Mouse (Mus musculus) induced T-regulatory cell, adult 2 months (primary cell): ENCODE measurements around the gene Thbd.

Experiments
- DNase-seq: peaks from one replicate; pipeline ENCODE4 v3.0.0-alpha.2; 2012; ENCODE audit warnings: low read depth

Gene Thbd

DNA sequence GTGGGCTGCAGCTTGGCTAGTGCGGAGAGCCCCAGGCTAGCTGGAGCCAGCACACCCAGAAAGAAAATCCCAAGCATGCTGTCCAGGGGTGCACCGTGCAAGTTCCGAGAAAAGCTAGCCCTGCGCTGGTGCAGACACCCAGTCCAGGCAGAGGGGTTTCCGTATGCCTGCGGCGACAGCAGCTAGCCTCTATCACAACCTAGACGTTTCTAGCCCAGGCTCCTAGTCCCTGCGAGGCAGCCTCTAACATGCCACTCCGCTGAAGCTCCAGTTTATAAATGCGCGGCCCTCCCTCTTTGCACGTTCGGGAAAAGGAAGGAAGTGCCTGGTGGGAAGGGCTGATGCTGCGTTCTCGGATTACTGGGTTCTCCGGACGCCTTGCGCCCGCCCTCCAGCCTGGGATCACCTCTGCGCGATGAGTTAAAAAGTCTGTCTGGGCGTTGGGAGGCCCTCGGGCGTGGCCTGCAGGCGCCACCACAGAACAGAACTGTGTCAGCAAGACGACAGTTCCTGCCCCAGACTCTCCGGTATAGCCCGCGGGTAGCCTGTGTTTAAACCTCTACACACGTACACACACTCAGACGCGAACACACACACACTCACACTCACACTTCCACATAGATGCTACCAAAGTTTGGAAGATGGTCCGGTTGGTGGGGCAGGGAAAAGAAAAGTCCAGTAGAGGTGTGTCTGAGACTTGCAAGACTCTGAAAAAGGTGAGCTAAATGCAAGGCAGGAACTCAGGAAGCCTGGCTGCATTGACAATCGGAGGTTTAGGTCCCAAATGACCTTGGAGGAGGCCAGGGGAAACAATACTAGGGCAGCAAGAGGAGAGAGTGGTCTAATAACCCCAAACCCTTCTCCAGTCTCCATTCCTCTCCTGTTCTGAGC is at the start of gene Thbd:
TSS of gene Thbd (minus strand) at position 319 of the 891 bp plus-strand sequence.
- DNase-seq = peak; percentile 4

GRCm38 (mm10) chr2:148455341-148455740 is 47.4 kb upstream of the Thbd start:
- no peak for DNase-seq

DNA sequence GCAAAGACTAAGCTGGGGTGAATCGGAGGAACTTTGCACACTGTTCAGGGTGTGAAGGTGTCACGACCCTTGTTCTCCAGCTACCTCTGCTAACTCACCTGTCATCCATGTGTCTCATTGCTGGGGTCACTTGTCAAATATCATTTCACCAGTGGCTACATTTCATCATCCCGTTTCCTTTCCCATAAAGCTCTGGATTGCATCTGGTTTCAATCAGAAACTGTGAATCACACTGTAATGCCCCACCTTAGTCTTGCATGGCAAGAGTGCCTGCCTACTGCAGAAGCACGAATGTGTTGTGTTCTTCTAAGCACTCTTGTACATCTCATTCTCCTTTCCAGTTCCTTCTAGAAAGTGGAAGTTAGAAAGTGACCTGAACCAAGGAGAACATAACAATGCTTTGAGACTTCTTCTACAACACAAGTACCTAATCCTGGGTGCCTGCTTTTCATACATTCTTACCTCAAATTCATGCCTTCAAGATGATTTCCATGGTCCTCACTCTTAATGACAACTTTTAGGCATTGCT is 46.1 kb upstream of the Thbd start:
- no peak for DNase-seq

GRCm38 (mm10) chr2:148453061-148453460 is 45.1 kb upstream of the Thbd start:
- DNase-seq = no peak

GRCm38 (mm10) chr2:148451498-148451897 is 43.5 kb upstream of the Thbd start:
- no peak for DNase-seq

DNA sequence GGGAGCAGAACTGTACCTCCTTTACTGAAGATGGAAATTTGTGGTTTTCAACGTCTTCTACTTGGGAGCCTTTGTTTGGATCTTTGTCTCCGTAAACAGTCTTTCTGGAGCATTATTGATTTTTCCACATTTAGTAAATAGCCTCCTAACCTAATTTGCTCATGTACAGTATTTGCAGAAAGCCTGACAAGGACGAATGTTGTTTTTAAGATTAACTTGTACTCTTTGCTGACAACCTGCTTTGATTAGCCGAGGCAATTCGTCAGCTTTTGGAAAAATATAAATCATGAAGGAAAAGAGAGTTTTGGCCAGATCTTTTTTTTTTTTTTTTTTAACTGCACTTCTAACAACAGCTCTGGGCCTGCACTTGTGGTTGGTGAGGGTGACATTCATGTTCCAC is 42.6 kb upstream of the Thbd start:
- DNase-seq = no peak

GRCm38 (mm10) chr2:148449659-148450058 is 41.7 kb upstream of the Thbd start:
- DNase-seq = no peak

DNA sequence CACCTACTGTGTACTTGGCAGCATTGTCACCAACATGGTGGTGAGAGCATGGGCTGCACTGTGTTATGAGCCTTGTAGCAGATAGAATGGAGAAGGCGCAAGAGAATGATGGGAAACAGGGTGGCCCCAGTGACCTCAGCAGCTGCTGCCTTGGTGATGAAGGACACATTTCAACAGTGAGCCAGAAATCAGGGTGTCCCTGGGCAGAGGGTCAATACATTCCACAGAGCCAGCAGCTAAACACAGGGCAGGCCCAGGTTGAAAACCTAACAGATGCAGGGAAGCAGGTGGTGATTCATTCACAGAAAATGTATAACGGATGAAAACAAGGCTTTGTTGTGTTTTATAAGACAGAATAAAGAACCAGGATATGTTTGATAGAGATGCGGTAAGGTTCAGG is 38.5 kb upstream of the Thbd start:
- DNase-seq = no peak

- DNase-seq = no peak
Observed at GRCm38 (mm10) chr2:148445616-148446015, 37.6 kb upstream of the Thbd start.

DNA sequence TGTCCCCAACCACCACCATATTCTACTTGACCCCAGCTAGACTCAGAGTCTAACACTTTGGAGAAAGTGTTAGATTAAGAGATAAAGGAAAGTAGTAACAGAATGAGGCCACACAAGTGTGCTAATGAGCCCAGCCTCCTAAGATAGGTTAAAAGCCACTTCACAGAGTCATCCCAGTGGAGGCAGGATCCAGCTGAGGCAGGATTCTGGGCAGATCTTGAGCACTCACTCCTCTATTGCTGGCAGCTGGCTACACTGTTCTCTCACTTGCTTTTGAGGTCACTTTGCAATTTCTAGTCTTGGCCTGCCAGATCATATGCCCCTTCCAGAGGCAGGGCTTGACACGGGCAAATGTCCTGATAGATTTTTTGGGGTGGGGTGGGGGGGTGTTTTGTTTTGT is 36.5 kb upstream of the Thbd start:
- no peak for DNase-seq

- DNase-seq = peak; percentile 3
Observed at GRCm38 (mm10) chr2:148443249-148443958, 35.4 kb upstream of the Thbd start, which contains the start of gene Cd93. Gene Cd93 (minus strand): TSS chr2:148443563.

- DNase-seq = no peak
Observed at GRCm38 (mm10) chr2:148442710-148443109, 34.7 kb upstream of the Thbd start.

DNA sequence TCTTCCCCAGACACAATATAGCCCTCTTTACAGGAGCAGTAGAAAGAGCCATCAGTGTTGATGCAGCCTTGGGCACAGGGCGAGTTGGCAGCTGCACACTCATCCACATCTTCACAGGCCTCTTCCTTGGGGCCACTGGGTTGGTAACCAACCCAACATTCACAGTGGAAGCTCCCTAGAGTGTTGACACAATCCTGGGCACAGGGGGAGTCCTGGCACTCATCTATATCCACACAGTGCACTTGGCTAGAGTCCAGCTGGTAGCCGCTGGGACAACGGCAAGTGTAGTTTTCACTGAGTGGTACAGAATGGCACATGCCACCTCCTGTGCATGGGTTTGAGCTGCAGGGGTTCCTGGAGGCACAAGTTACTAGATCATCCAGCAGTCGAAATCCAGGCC is 34.2 kb upstream of the Thbd start:
- DNase-seq = no peak

DNA sequence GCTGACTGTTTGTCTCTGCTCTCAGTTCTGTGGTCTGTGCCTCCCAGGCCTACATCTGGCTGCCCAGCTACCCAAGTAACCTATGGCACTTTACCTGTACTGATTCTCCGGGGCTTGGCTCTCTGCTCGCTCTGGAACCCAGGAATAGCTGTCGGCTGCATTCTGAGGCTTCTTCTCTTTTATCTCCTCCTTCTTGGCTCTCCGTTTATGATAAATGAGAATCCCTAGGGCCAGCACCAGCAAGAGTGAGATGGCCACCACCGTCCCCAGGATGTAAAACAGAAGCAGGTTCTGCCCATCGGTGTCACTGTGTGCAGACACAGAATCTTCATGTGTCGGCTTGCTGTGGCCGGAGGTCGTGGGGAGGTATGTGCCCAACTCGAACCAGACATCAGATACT is 33.4 kb upstream of the Thbd start:
- no peak for DNase-seq

- DNase-seq = no peak
Observed at GRCm38 (mm10) chr2:148439691-148440276, 31.8 kb upstream of the Thbd start.

- no peak for DNase-seq
Observed at GRCm38 (mm10) chr2:148436285-148436684, 28.3 kb upstream of the Thbd start.

- DNase-seq = no peak
Observed at GRCm38 (mm10) chr2:148432346-148432745, 24.4 kb upstream of the Thbd start.

- no peak for DNase-seq
Observed at GRCm38 (mm10) chr2:148430941-148431340, 23.0 kb upstream of the Thbd start.

- no peak for DNase-seq
Observed at GRCm38 (mm10) chr2:148429001-148429505, 21.1 kb upstream of the Thbd start.

- DNase-seq = no peak
Observed at GRCm38 (mm10) chr2:148428523-148428922, 20.5 kb upstream of the Thbd start.

DNA sequence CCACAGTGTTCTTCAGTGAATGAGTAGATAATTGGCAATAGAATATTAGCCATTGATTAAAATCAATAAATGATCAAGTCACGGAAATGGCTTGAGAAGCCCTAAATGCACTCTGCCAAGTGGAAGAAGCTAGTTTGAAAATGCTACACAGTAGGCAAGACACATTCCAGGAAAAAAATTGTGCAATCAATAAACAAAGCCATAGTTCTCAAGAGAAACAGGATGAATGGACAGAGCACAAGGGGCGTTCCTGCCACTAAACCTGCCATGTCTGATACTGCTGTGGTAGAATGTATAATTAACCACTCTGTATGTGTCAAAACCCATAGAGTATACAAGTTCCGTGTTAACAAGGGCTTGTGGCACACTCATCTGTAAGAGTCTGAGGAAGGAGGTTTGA is 19.6 kb upstream of the Thbd start:
- DNase-seq = no peak

GRCm38 (mm10) chr2:148425709-148426382 is 17.9 kb upstream of the Thbd start:
- DNase-seq = no peak
